Mouse (Mus musculus): ENCODE measurements around the gene Tfb2m.
A peak's percentile ranks its signal among the peaks of the same experiment; 100 is the strongest.

Gene Tfb2m

GRCm38 (mm10) chr1:179556921-179557320, 10.9 kb upstream of the Tfb2m start:
- DNase-seq (ENCODE audit: low spot score): no peak

GRCm38 (mm10) chr1:179553949-179554347, 7.9 kb upstream of the Tfb2m start:
- DNase-seq (ENCODE audit: low spot score): no peak

- DNase-seq (ENCODE audit: low spot score): no peak
Measured at GRCm38 (mm10) chr1:179553197-179553948, 7.3 kb upstream of the Tfb2m start.

- DNase-seq (ENCODE audit: low spot score): peak; percentile 60
Measured at GRCm38 (mm10) chr1:179552751-179553150, 6.7 kb upstream of the Tfb2m start.

GRCm38 (mm10) chr1:179551921-179552320, 5.9 kb upstream of the Tfb2m start:
- DNase-seq (ENCODE audit: low spot score): no peak

GRCm38 (mm10) chr1:179551336-179551735, 5.3 kb upstream of the Tfb2m start:
- DNase-seq (ENCODE audit: low spot score): no peak

- no peak for DNase-seq (ENCODE audit: low spot score)
Measured at GRCm38 (mm10) chr1:179548996-179549752, 3.1 kb upstream of the Tfb2m start.

- DNase-seq (ENCODE audit: low spot score): no peak
Measured at GRCm38 (mm10) chr1:179548220-179548619, 2.2 kb upstream of the Tfb2m start.

- no peak for DNase-seq (ENCODE audit: low spot score)
Measured at GRCm38 (mm10) chr1:179547176-179547575, 1.1 kb upstream of the Tfb2m start.

GRCm38 (mm10) chr1:179546551-179546917, 467 bp upstream of the Tfb2m start:
- no peak for DNase-seq (ENCODE audit: low spot score)

- DNase-seq (ENCODE audit: low spot score): no peak
Measured at GRCm38 (mm10) chr1:179541502-179541901, 4.6 kb downstream of the Tfb2m start.

- no peak for DNase-seq (ENCODE audit: low spot score)
Measured at GRCm38 (mm10) chr1:179539887-179540286, 6.2 kb downstream of the Tfb2m start.

GRCm38 (mm10) chr1:179539054-179539453, 7.0 kb downstream of the Tfb2m start:
- DNase-seq (ENCODE audit: low spot score): no peak

- no peak for DNase-seq (ENCODE audit: low spot score)
Measured at GRCm38 (mm10) chr1:179519901-179520300, 26.2 kb downstream of the Tfb2m start.

GRCm38 (mm10) chr1:179517713-179518465, 28.2 kb downstream of the Tfb2m start, which contains the start of gene Smyd3:
Gene Smyd3 (minus strand): TSS chr1:179518041.
- DNase-seq (ENCODE audit: low spot score): peak; percentile 89

GRCm38 (mm10) chr1:179516941-179517712, 28.9 kb downstream of the Tfb2m start:
- no peak for DNase-seq (ENCODE audit: low spot score)

- no peak for DNase-seq (ENCODE audit: low spot score)
Measured at GRCm38 (mm10) chr1:179511895-179512294, 34.2 kb downstream of the Tfb2m start.

- DNase-seq (ENCODE audit: low spot score): no peak
Measured at GRCm38 (mm10) chr1:179510546-179511340, 35.3 kb downstream of the Tfb2m start.

GRCm38 (mm10) chr1:179506530-179507315, 39.3 kb downstream of the Tfb2m start:
- no peak for DNase-seq (ENCODE audit: low spot score)

- no peak for DNase-seq (ENCODE audit: low spot score)
Measured at GRCm38 (mm10) chr1:179502565-179502964, 43.5 kb downstream of the Tfb2m start.

Measured in testis, postnatal 10 days (tissue).